Mouse (Mus musculus): ENCODE results near the gene Pde6h.

DNA sequence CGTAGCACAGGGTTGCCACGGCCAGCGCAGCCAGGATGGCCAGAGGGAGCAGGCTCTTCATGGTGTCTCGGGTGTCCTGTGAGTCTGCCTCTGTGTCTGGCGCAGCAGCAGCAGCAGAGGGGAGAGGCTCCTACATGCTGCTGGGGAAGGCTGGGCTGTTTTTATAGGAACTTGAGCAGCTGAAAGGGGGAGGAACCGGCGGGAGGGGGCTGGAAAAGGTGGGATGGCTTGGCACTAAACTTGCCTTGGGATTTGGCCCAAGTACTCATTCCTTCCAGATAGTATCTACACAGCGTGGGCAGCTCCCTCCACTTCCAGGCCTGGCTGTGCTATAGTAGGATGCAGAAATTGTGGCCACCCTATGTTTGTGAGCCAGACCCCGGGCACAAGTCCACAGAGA is 48.0 kb upstream of the Pde6h start, which contains the start of gene Mgp:
- TF ChIP-seq USF1 (IDR thresholded peaks at IDR 0.05; ENCODE audit: low read depth, low read length) (no peak), POLR2A (IDR thresholded peaks at IDR 0.05; ENCODE audit: low read depth, low read length) (no peak), MAX (IDR thresholded peaks at IDR 0.05; ENCODE audit: low read length) (no peak), RAD21 (IDR thresholded peaks at IDR 0.05; ENCODE audit: low read depth, low read length) (no peak), HCFC1 (IDR thresholded peaks at IDR 0.05; ENCODE audit: low read depth, low read length) (no peak), UBTF (IDR thresholded peaks at IDR 0.05; ENCODE audit: low read depth, low read length) (no peak)
